Mouse (Mus musculus) ES-E14 (cell line): Measurements from ENCODE around the gene Vdac1.

ENCODE experiments used
- CHD2 ChIP-seq: IDR thresholded peaks from 2 replicates; pipeline ENCODE4 v1.6.1; 2014; ENCODE audit warnings: mild to moderate bottlenecking, low read depth, low read length, inconsistent platforms
- HCFC1 ChIP-seq: IDR thresholded peaks from 2 replicates; pipeline ENCODE4 v1.6.1; 2012; ENCODE audit warnings: low read length, inconsistent platforms, borderline replicate concordance; ENCODE audit not compliant: insufficient read depth
- MAFK ChIP-seq: IDR thresholded peaks from 2 replicates; pipeline ENCODE4 v1.6.1; 2014; ENCODE audit warnings: mild to moderate bottlenecking, low read depth, low read length, inconsistent platforms; ENCODE audit not compliant: insufficient read depth
- ZC3H11A ChIP-seq: IDR thresholded peaks from 2 replicates; pipeline ENCODE4 v1.6.1; 2012; ENCODE audit warnings: low read depth, mild to moderate bottlenecking, inconsistent platforms, low read length, borderline replicate concordance
- ZNF384 ChIP-seq: IDR thresholded peaks from 2 replicates; pipeline ENCODE4 v1.6.1; 2012; ENCODE audit warnings: low read depth, low read length, inconsistent platforms

GRCm38 (mm10) chr11:52333616-52334015 lies 27.0 kb upstream of the Vdac1 start:
- TF ChIP-seq ZC3H11A, result no peak
- TF ChIP-seq CHD2, result no peak
- TF ChIP-seq MAFK, result no peak
- no peak for TF ChIP-seq HCFC1
- no peak for TF ChIP-seq ZNF384
